Mouse (Mus musculus) CD4-positive, CD25-positive, alpha-beta regulatory T cell, adult 4 months (primary cell): Measurements from ENCODE around the gene Cox6a1. TPM values are rescaled to one million over a fixed set of nuclear protein-coding genes. Genes with fewer than 3 reads are reported as not detected.

Experiments used
- ATAC-seq: one replicate; pipeline ENCODE4 v1.8.0; 2017
- polyA plus RNA-seq, 2 experiments: library from polyadenylated mRNA; unstranded; fragments of 100-300 nt; shearing (Covaris generic); gene quantifications; one replicate each; pipeline ENCODE4 v1.2.1; 2017

Cox6a1 gene
- polyA plus RNA-seq, 2 experiments from 2014 or later: 486 to 529 TPM

- peak; percentile 46 for ATAC-seq
These were observed 48.6 kb downstream of the Cox6a1 start for GRCm38 (mm10) chr5:115300035-115300744.

GRCm38 (mm10) chr5:115296347-115296746, 52.4 kb downstream of the Cox6a1 start:
- ATAC-seq: no peak

Other genes with a start within 250 kb of the Cox6a1 start
- 10 to 100 TPM; 10.6 to 28.4 TPM for gene Acads, start 229.6 kb downstream of the Cox6a1 start, polyA plus RNA-seq
- gene Unc119b, start 214.0 kb downstream of the Cox6a1 start, polyA plus RNA-seq: 10 to 100 TPM; 16.1 to 16.4 TPM
- gene Mlec, start 190.8 kb downstream of the Cox6a1 start, polyA plus RNA-seq: 10 to 100 TPM; 28.9 to 37.0 TPM
- gene Cabp1, start 154.6 kb downstream of the Cox6a1 start, polyA plus RNA-seq: not detected
- gene Pop5, start 113.1 kb downstream of the Cox6a1 start, polyA plus RNA-seq: 100 to 1,000 TPM in 1 of 2 experiments, 10 to 100 TPM in 1; 84.0 to 114 TPM
- 10 to 100 TPM; 30.5 to 36.5 TPM for gene Rnf10, start 76.1 kb downstream of the Cox6a1 start, polyA plus RNA-seq
- 10 to 100 TPM; 32.2 to 43.3 TPM for gene Coq5, start 69.3 kb downstream of the Cox6a1 start, polyA plus RNA-seq
- gene Dynll1, start 48.0 kb downstream of the Cox6a1 start, polyA plus RNA-seq: 100 to 1,000 TPM; 272 to 484 TPM
- gene Srsf9, start 21.8 kb downstream of the Cox6a1 start, polyA plus RNA-seq: 10 to 100 TPM; 13.9 to 26.3 TPM
- 10 to 100 TPM; 11.8 to 13.6 TPM for gene Gatc, start 7.8 kb downstream of the Cox6a1 start, polyA plus RNA-seq
- 10 to 100 TPM; 50.6 to 54.3 TPM for gene Triap1, start 7.8 kb downstream of the Cox6a1 start, polyA plus RNA-seq
- not detected for gene Msi1, start 80.6 kb upstream of the Cox6a1 start, polyA plus RNA-seq
- gene Pla2g1b, start 117.3 kb upstream of the Cox6a1 start, polyA plus RNA-seq: not detected
- gene Sirt4, start 135.7 kb upstream of the Cox6a1 start, polyA plus RNA-seq: 10 to 100 TPM in 1 of 2 experiments, 1 to 10 TPM in 1; 9.9 to 18.6 TPM
- 10 to 100 TPM; 14.5 to 23.4 TPM for gene Pxn, start 157.7 kb upstream of the Cox6a1 start, polyA plus RNA-seq
- 1,000 to 10,000 TPM; 4,123 to 4,128 TPM for gene Rplp0, start 210.5 kb upstream of the Cox6a1 start, polyA plus RNA-seq
- 10 to 100 TPM; 25.2 to 36.2 TPM for gene Gcn1l1, start 216.3 kb upstream of the Cox6a1 start, polyA plus RNA-seq